Mouse (Mus musculus) lung, postnatal 0 days (tissue): ENCODE results near the gene Msh4.

Experiments used
- CTCF ChIP-seq: IDR thresholded peaks from 2 replicates; pipeline ENCODE4 v1.5.1; 2016; ENCODE audit warnings: antibody characterized with exemption, mild to moderate bottlenecking
- EP300 ChIP-seq: IDR thresholded peaks from 2 replicates; pipeline ENCODE4 v1.6.1; 2016; ENCODE audit warnings: antibody characterized with exemption, mild to moderate bottlenecking, control low read depth

GRCm38 (mm10) chr3:153826616-153827015, 79.3 kb downstream of the Msh4 start:
- TF ChIP-seq EP300 (no peak), CTCF (no peak)
